Mouse (Mus musculus): ENCODE measurements around the gene Utrn. TPM values are rescaled to one million over a fixed set of nuclear protein-coding genes. Genes with fewer than 3 reads are reported as not detected.

The Utrn gene
- polyA plus RNA-seq, 1 experiment from 2014 or later: 68.1 TPM

DNA sequence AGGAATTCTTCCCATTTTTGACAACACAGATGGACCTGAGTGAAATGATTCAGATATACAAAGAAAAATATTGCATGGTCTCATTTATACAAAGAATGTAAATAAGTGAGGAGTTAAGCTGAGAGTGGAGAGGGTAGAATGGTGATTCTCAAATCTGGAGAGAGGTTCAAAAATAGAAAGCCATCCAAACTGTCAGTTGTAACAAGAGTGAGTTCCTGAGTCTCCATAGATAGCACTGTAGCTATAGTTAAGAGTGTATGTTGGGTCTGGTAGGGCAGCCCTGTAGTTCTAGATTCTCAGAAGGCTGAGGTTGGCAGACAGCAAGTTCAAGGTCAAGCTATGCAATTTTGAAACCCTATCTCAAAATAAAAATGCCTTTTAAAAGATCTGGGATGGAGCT, 438.8 kb downstream of the Utrn start:
- no peak for ATAC-seq (ENCODE audit: insufficient read depth, low FRiP score, low read depth)
- no peaks in the 10 kb centered on the region for H3K27me3 ChIP-seq (replicated peaks)

GRCm38 (mm10) chr10:12426866-12427265, 442.3 kb downstream of the Utrn start:
- Histone ChIP-seq H3K36me3 (no peaks in the 10 kb centered on the region), H3K4me1 (no peaks in the 10 kb centered on the region), H3K9ac (no peak overlapping the region), H3K4me2 (no peak overlapping the region), H3K27me3 (replicated peaks) (no peaks in the 10 kb centered on the region), H3K9me3 (no peaks in the 10 kb centered on the region), H3K4me3 (replicated peaks) (no peak overlapping the region), H3K27ac (no peak overlapping the region)
- ATAC-seq (ENCODE audit: insufficient read depth, low FRiP score, low read depth): no peak
- WGBS: 89% methylated on average over 8 of the region's 8 CpGs

More for the DNA sequence above, 438.8 kb downstream of the Utrn start:
- Histone ChIP-seq H3K9me3 (no peaks in the 10 kb centered on the region), H3K9ac (no peak overlapping the region), H3K27ac (no peak overlapping the region), H3K4me3 (replicated peaks) (no peak overlapping the region), H3K36me3 (no peaks in the 10 kb centered on the region), H3K4me2 (no peak overlapping the region), H3K4me1 (no peaks in the 10 kb centered on the region)

DNA sequence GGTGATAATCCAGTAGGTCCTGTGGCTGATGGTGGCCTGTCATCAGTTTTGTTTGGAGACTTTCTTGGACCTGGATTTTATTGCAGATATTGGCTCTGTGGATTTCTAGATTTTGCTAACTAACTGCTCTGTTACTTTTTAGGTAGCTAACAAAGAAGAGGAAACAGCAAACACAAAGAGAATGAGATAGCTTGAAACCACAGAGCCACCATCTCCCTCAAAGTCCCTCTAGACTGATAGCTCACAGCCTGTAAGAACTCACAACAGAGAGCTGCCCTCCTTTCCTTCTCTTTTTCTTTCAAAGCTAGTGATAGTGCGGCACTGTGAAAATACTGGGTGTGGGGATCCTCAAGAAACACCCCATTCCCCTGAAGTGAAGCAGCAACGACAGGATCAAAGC, 444.2 kb downstream of the Utrn start:
- H3K36me3 ChIP-seq: no peaks in the 10 kb centered on the region
- no peaks in the 10 kb centered on the region for H3K27me3 ChIP-seq (replicated peaks)
- no peaks in the 10 kb centered on the region for H3K4me1 ChIP-seq
- no peak overlapping the region for H3K9ac ChIP-seq
- no peak overlapping the region for H3K4me2 ChIP-seq
- 69% methylated on average over 2 of the region's 2 CpGs for WGBS
- no peaks in the 10 kb centered on the region for H3K9me3 ChIP-seq
- H3K27ac ChIP-seq: no peak overlapping the region
- no peak for ATAC-seq (ENCODE audit: insufficient read depth, low FRiP score, low read depth)
- no peak overlapping the region for H3K4me3 ChIP-seq (replicated peaks)

GRCm38 (mm10) chr10:12423994-12424725, 445.0 kb downstream of the Utrn start:
- no peak overlapping the region for H3K9ac ChIP-seq
- H3K9me3 ChIP-seq: no peaks in the 10 kb centered on the region
- no peak overlapping the region for H3K27ac ChIP-seq
- no peak for ATAC-seq (ENCODE audit: insufficient read depth, low FRiP score, low read depth)
- H3K4me2 ChIP-seq: no peak overlapping the region
- no peaks in the 10 kb centered on the region for H3K36me3 ChIP-seq
- H3K27me3 ChIP-seq (replicated peaks): no peaks in the 10 kb centered on the region
- WGBS: 73% methylated on average over 7 of the region's 7 CpGs
- no peaks in the 10 kb centered on the region for H3K4me1 ChIP-seq
- H3K4me3 ChIP-seq (replicated peaks): no peak overlapping the region

DNA sequence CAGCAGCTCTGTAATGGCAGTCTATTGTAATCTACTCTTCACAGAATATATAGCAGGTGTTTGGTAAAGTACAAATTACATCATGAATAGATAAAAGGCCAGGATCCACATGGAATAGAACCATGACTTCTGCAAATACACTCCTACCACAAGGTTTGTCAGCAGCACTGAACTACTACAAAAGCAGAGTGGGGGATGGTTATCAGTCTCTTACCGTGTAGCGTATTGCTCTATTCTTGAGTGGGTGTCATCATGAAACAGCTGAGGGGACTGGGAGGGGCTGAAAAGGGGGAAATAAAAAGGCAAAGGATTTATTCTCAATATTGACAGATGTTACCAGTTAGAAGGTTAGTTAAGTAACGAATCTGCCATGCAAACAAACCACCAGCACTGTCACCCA, 454.2 kb downstream of the Utrn start:
- Histone ChIP-seq H3K4me2 (no peak overlapping the region), H3K9me3 (no peaks in the 10 kb centered on the region), H3K4me1 (no peaks in the 10 kb centered on the region), H3K9ac (no peak overlapping the region), H3K27ac (no peak overlapping the region), H3K27me3 (replicated peaks) (no peaks in the 10 kb centered on the region), H3K36me3 (no peaks in the 10 kb centered on the region), H3K4me3 (replicated peaks) (no peak overlapping the region)
- 91% methylated on average over 3 of the region's 3 CpGs for WGBS
- no peak for ATAC-seq (ENCODE audit: insufficient read depth, low FRiP score, low read depth)

GRCm38 (mm10) chr10:12406338-12407110, 462.6 kb downstream of the Utrn start:
- WGBS: 87% methylated on average over 12 of the region's 12 CpGs
- Histone ChIP-seq H3K9me3 (no peaks in the 10 kb centered on the region), H3K9ac (no peak overlapping the region), H3K4me3 (replicated peaks) (no peak overlapping the region), H3K27me3 (replicated peaks) (no peaks in the 10 kb centered on the region), H3K4me1 (no peaks in the 10 kb centered on the region), H3K36me3 (peaks cover 9% of the 10 kb centered on the region; the same call in 1 of the 2 replicates), H3K4me2 (no peak overlapping the region), H3K27ac (no peak overlapping the region)
- ATAC-seq (ENCODE audit: insufficient read depth, low FRiP score, low read depth): no peak

- ATAC-seq (ENCODE audit: insufficient read depth, low FRiP score, low read depth): no peak
- Histone ChIP-seq H3K4me3 (replicated peaks) (no peak overlapping the region), H3K27me3 (replicated peaks) (no peaks in the 10 kb centered on the region), H3K9me3 (no peaks in the 10 kb centered on the region), H3K36me3 (no peaks in the 10 kb centered on the region), H3K4me2 (no peak overlapping the region), H3K4me1 (no peaks in the 10 kb centered on the region), H3K9ac (no peak overlapping the region), H3K27ac (no peak overlapping the region)
- 58% methylated on average over 2 of the region's 2 CpGs for WGBS
Observed at GRCm38 (mm10) chr10:12399450-12399849, 469.7 kb downstream of the Utrn start.

- ATAC-seq (ENCODE audit: insufficient read depth, low FRiP score, low read depth): no peak
- Histone ChIP-seq H3K9ac (no peak overlapping the region), H3K4me2 (no peak overlapping the region), H3K4me3 (replicated peaks) (no peak overlapping the region), H3K4me1 (no peaks in the 10 kb centered on the region), H3K9me3 (no peaks in the 10 kb centered on the region), H3K36me3 (no peaks in the 10 kb centered on the region), H3K27me3 (replicated peaks) (no peaks in the 10 kb centered on the region), H3K27ac (no peak overlapping the region)
- WGBS: 94% methylated on average over 1 of the region's 1 CpGs
Observed at GRCm38 (mm10) chr10:12380139-12380538, 489.0 kb downstream of the Utrn start.

GRCm38 (mm10) chr10:12379123-12379522, 490.0 kb downstream of the Utrn start:
- 82% methylated on average over 1 of the region's 1 CpGs for WGBS
- no peak overlapping the region for H3K4me3 ChIP-seq (replicated peaks)
- H3K9me3 ChIP-seq: no peaks in the 10 kb centered on the region
- no peaks in the 10 kb centered on the region for H3K27me3 ChIP-seq (replicated peaks)
- H3K36me3 ChIP-seq: no peaks in the 10 kb centered on the region
- H3K9ac ChIP-seq: no peak overlapping the region
- no peak overlapping the region for H3K27ac ChIP-seq
- no peak for ATAC-seq (ENCODE audit: insufficient read depth, low FRiP score, low read depth)
- no peak overlapping the region for H3K4me2 ChIP-seq
- no peaks in the 10 kb centered on the region for H3K4me1 ChIP-seq

DNA sequence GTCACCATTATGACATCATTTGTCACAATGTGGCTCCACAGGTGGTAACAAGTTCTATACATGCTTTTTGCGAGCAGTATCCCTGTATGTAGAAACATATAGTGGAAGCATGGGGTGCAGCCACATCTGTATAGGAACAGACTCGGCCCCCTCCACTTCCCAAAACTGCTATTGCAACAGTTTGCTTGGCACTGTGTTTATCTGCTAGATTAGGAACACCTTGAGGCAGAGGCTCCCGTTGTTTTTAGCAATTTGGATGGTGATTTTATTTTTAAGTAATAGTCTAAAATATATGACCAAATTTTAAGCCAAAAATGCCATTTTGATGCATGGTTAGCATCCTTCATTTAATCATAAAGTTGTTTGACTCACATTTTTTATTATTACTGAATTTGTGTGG, 491.4 kb downstream of the Utrn start:
- H3K9ac ChIP-seq: no peak overlapping the region
- no peak overlapping the region for H3K4me3 ChIP-seq (replicated peaks)
- H3K27me3 ChIP-seq (replicated peaks): no peaks in the 10 kb centered on the region
- no peak for ATAC-seq (ENCODE audit: insufficient read depth, low FRiP score, low read depth)
- no peaks in the 10 kb centered on the region for H3K9me3 ChIP-seq
- H3K36me3 ChIP-seq: no peaks in the 10 kb centered on the region
- no peak overlapping the region for H3K4me2 ChIP-seq
- no peaks in the 10 kb centered on the region for H3K4me1 ChIP-seq
- WGBS: 67% methylated on average over 3 of the region's 3 CpGs
- no peak overlapping the region for H3K27ac ChIP-seq

GRCm38 (mm10) chr10:12376015-12376414, 493.1 kb downstream of the Utrn start:
- no peak for ATAC-seq (ENCODE audit: insufficient read depth, low FRiP score, low read depth)
- no peak overlapping the region for H3K4me3 ChIP-seq (replicated peaks)
- no peak overlapping the region for H3K9ac ChIP-seq
- H3K27me3 ChIP-seq (replicated peaks): no peaks in the 10 kb centered on the region
- no peak overlapping the region for H3K4me2 ChIP-seq
- WGBS: 68% methylated on average over 2 of the region's 2 CpGs
- no peaks in the 10 kb centered on the region for H3K4me1 ChIP-seq
- H3K36me3 ChIP-seq: no peaks in the 10 kb centered on the region
- H3K9me3 ChIP-seq: no peaks in the 10 kb centered on the region
- no peak overlapping the region for H3K27ac ChIP-seq

- no peak overlapping the region for H3K4me2 ChIP-seq
- no peaks in the 10 kb centered on the region for H3K9me3 ChIP-seq
- no peak overlapping the region for H3K4me3 ChIP-seq (replicated peaks)
- 82% methylated on average over 1 of the region's 1 CpGs for WGBS
- no peaks in the 10 kb centered on the region for H3K27me3 ChIP-seq (replicated peaks)
- no peaks in the 10 kb centered on the region for H3K4me1 ChIP-seq
- no peaks in the 10 kb centered on the region for H3K36me3 ChIP-seq
- H3K27ac ChIP-seq: no peak overlapping the region
- ATAC-seq (ENCODE audit: insufficient read depth, low FRiP score, low read depth): no peak
- H3K9ac ChIP-seq: no peak overlapping the region
Observed at GRCm38 (mm10) chr10:12374741-12375140, 494.4 kb downstream of the Utrn start.
